Mouse (Mus musculus) mouse embryonic stem cell (cell line): ENCODE results near the gene Olfr1239.

Experiments
- in situ Hi-C, 2 experiments: fragments of 300-500 bp; cut with MboI; formaldehyde crosslinking; loops; 1 replicate in 1 of 2; 3 replicates in 1 of 2; pipeline ENCODE4 v1.14.3; 2019 to 2020; ENCODE audit warnings: low sequenced_read_pairs in 2 of 2, low pct_unique_long_range_greater_than_20kb in 1 of 2, mixed read lengths in 1 of 2; ENCODE audit not compliant: unreplicated experiment in 1 of 2

Olfr1239 gene

GRCm38 (mm10) chr2:89420307-89420706, at the start of gene Olfr1239:
Gene Olfr1239 (minus strand): TSS chr2:89420407.
- in situ Hi-C loops, result no loop called here

DNA sequence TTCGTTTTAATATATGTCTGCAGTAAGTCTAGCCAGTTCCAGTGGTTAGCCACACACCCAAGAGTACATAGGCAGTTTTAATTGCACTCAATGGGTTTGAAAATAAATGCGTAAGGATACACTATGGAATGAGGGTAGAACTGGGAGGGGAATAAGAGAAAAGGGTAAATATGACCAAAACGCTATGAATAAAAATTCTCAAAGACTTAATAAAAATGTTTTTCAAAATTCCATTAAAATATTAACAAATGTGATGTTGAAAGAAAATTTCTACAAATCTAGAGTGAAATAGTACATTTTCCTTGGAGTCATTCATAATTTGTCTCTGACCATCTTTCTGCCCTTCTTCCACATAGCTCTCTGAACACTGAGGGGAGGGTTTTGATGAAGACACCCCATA, 22.7 kb upstream of the Olfr1239 start, which contains the start of gene Olfr1240:
Gene Olfr1240, minus strand, starts transcription at position 101 of the 400 bp plus-strand sequence.
- in situ Hi-C loops, result no loop called here

DNA sequence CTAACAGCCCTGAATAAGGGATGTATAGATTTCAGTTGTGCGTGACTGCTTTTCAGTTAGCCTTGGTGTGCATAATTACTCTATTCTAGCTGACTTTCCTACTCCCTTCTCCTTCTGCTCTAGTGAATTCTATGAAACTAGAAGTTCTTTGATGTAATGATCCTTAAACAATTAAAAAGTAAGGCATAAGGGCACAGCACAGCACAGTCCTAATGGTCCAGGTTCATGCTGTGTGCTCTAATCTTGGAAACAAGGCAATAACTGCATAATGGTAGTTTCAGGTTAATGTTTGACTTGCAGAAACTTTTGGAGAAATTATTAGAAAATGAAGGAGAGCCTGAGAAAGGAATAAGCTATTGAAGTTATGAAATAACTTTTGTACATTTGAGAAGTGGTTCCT, 5.7 kb downstream of the Olfr1239 start:
- in situ Hi-C loops, result no loop called here

- in situ Hi-C loops, result no loop called here
Observed at GRCm38 (mm10) chr2:89409576-89409975, 10.6 kb downstream of the Olfr1239 start, which contains the start of gene Olfr1238. Gene Olfr1238 (minus strand): TSS chr2:89409676.

- in situ Hi-C loops, result no loop called here
Observed at GRCm38 (mm10) chr2:89400882-89401281, 19.3 kb downstream of the Olfr1239 start.
